Mouse (Mus musculus) C2C12 (cell line): ENCODE data around the gene Psmd2. TPM values are rescaled to one million over a fixed set of nuclear protein-coding genes. Genes with fewer than 3 reads are reported as not detected.
A peak's percentile ranks its signal among the peaks of the same experiment; 100 is the strongest.

ENCODE experiments used
- H3K27me3 ChIP-seq: one replicate; pipeline ENCODE4 v1.6.1; 2011; ENCODE audit not compliant: control insufficient read depth, insufficient read depth, insufficient read length
- H3K36me3 ChIP-seq: one replicate; pipeline ENCODE4 v1.6.1; 2011; ENCODE audit not compliant: control insufficient read depth, insufficient read depth
- H3K4me3 ChIP-seq: one replicate; pipeline ENCODE4 v1.5.1; 2011; ENCODE audit warnings: mild to moderate bottlenecking, control low read depth; ENCODE audit not compliant: poor library complexity, insufficient read depth, severe bottlenecking
- H3K79me2 ChIP-seq: one replicate; pipeline ENCODE4 v1.6.1; 2011; ENCODE audit not compliant: control insufficient read depth, insufficient read depth
- H3K79me3 ChIP-seq: one replicate; pipeline ENCODE4 v1.6.1; 2011; ENCODE audit warnings: low read depth, control low read depth
- H3ac ChIP-seq: one replicate; pipeline ENCODE3; 2011; ENCODE audit warnings: low read depth; ENCODE audit not compliant: control insufficient read depth, insufficient read length
- CEBPB ChIP-seq: IDR thresholded peaks from one replicate; pipeline ENCODE4 v1.6.1; 2011; ENCODE audit warnings: low read depth, mild to moderate bottlenecking, control low read depth, moderate library complexity
- CTCF ChIP-seq: IDR thresholded peaks from one replicate; pipeline ENCODE4 v1.5.1; 2011; ENCODE audit not compliant: control insufficient read depth, insufficient read depth, insufficient read length
- FOSL1 ChIP-seq: IDR thresholded peaks from one replicate; pipeline ENCODE4 v1.8.0; 2011; ENCODE audit warnings: mild to moderate bottlenecking, low read length; ENCODE audit not compliant: poor library complexity, insufficient read depth, severe bottlenecking
- MAX ChIP-seq: IDR thresholded peaks from one replicate; pipeline ENCODE4 v1.6.1; 2011; ENCODE audit warnings: mild to moderate bottlenecking, control low read depth
- MYOD1 ChIP-seq: IDR thresholded peaks from one replicate; pipeline ENCODE4 v1.6.1; 2011; ENCODE audit warnings: low read depth; ENCODE audit not compliant: control insufficient read depth, insufficient read length
- MYOG ChIP-seq: IDR thresholded peaks from one replicate; pipeline ENCODE4 v1.6.1; 2011; ENCODE audit not compliant: control insufficient read depth, insufficient read length; ENCODE audit errors: extremely low read depth
- USF1 ChIP-seq: IDR thresholded peaks from one replicate; pipeline ENCODE4 v1.6.1; 2011; ENCODE audit warnings: low read depth, mild to moderate bottlenecking, control low read depth, moderate library complexity
- microRNA-seq: library from miRNA; unstranded; fragments of <30 nt; microRNA quantifications from one replicate; pipeline ENCODE4, GENCODE M21; 2019; ENCODE audit warnings: borderline microRNAs expressed
- polyA plus RNA-seq: library from polyadenylated mRNA; unstranded; fragments of >200 nt; fragmentation: generic; extraction: Trizol; gene quantifications from one replicate; pipeline ENCODE4 v1.2.1, GENCODE M21; 2012; ENCODE audit warnings: missing spikeins

Gene Psmd2
- polyA plus RNA-seq, 1 experiment = 297 TPM

- Histone ChIP-seq H3K79me2 (no peaks in the 10 kb centered on the region), H3K36me3 (no peaks in the 10 kb centered on the region), H3K79me3 (no peaks in the 10 kb centered on the region), H3K27me3 (no peaks in the 10 kb centered on the region), H3K4me3 (no peak overlapping the region), H3ac (no peak overlapping the region)
- TF ChIP-seq USF1 = no peak
- no peak for TF ChIP-seq CTCF
- TF ChIP-seq MYOG = no peak
- no peak for TF ChIP-seq FOSL1
- TF ChIP-seq MYOD1 = no peak
- TF ChIP-seq CEBPB = no peak
- no peak for TF ChIP-seq MAX
These were observed 56.9 kb downstream of the Psmd2 start for GRCm38 (mm10) chr16:20708220-20708938.

GRCm38 (mm10) chr16:20708939-20709734 lies 57.7 kb downstream of the Psmd2 start:
- Histone ChIP-seq H3K27me3 (no peaks in the 10 kb centered on the region), H3K79me2 (no peaks in the 10 kb centered on the region), H3ac (no peak overlapping the region), H3K36me3 (no peaks in the 10 kb centered on the region), H3K79me3 (no peaks in the 10 kb centered on the region), H3K4me3 (no peak overlapping the region)
- TF ChIP-seq MYOG (no peak), CTCF (peak; percentile 21)

GRCm38 (mm10) chr16:20710370-20710769 lies 58.9 kb downstream of the Psmd2 start:
- Histone ChIP-seq H3K79me3 (no peaks in the 10 kb centered on the region), H3K4me3 (no peak overlapping the region), H3ac (no peak overlapping the region), H3K27me3 (no peaks in the 10 kb centered on the region), H3K79me2 (no peaks in the 10 kb centered on the region), H3K36me3 (no peaks in the 10 kb centered on the region)
- no peak for TF ChIP-seq USF1
- no peak for TF ChIP-seq CEBPB
- TF ChIP-seq MYOD1 = no peak
- TF ChIP-seq MYOG = no peak
- no peak for TF ChIP-seq CTCF
- TF ChIP-seq FOSL1 = no peak
- no peak for TF ChIP-seq MAX

- TF ChIP-seq MYOG = no peak
- TF ChIP-seq FOSL1 = no peak
- no peak for TF ChIP-seq CTCF
- no peak for TF ChIP-seq MAX
- TF ChIP-seq MYOD1 = no peak
- no peak for TF ChIP-seq USF1
- TF ChIP-seq CEBPB = no peak
These were observed 59.4 kb downstream of the Psmd2 start for GRCm38 (mm10) chr16:20710810-20711209.

GRCm38 (mm10) chr16:20712190-20712589 lies 60.7 kb downstream of the Psmd2 start:
- Histone ChIP-seq H3ac (no peak overlapping the region), H3K79me3 (no peaks in the 10 kb centered on the region), H3K36me3 (no peaks in the 10 kb centered on the region), H3K4me3 (no peak overlapping the region), H3K27me3 (no peaks in the 10 kb centered on the region), H3K79me2 (no peaks in the 10 kb centered on the region)
- TF ChIP-seq CEBPB (no peak), FOSL1 (no peak), CTCF (no peak), MYOG (no peak), USF1 (no peak), MYOD1 (no peak), MAX (no peak)

More at GRCm38 (mm10) chr16:20710810-20711209, 59.4 kb downstream of the Psmd2 start:
- H3K79me3 ChIP-seq = no peaks in the 10 kb centered on the region
- no peak overlapping the region for H3K4me3 ChIP-seq
- no peak overlapping the region for H3ac ChIP-seq
- H3K79me2 ChIP-seq = no peaks in the 10 kb centered on the region
- H3K27me3 ChIP-seq = no peaks in the 10 kb centered on the region
- no peaks in the 10 kb centered on the region for H3K36me3 ChIP-seq

- H3K36me3 ChIP-seq = no peaks in the 10 kb centered on the region
- TF ChIP-seq MAX (no peak), FOSL1 (no peak)
- no peaks in the 10 kb centered on the region for H3K27me3 ChIP-seq
- no peak overlapping the region for H3ac ChIP-seq
- no peaks in the 10 kb centered on the region for H3K79me3 ChIP-seq
- peaks cover under 1% of the 10 kb centered on the region for H3K79me2 ChIP-seq
- H3K4me3 ChIP-seq = no peak overlapping the region
These were observed 61.4 kb downstream of the Psmd2 start for GRCm38 (mm10) chr16:20712889-20713288.

Small RNA genes lying within 50 kb of the gene (microRNA-seq; reads per million reads assigned to microRNA genes)
- not detected for gene Mir1224

Other genes starting within 250 kb of the Psmd2 start
- gene Abcc5, start 225.3 kb upstream of the Psmd2 start, polyA plus RNA-seq = 25.8 TPM
- 108 TPM for gene Eif2b5, start 152.8 kb upstream of the Psmd2 start, polyA plus RNA-seq
- gene Dvl3, start 134.7 kb upstream of the Psmd2 start, polyA plus RNA-seq = 15.8 TPM
- gene Ap2m1, start 116.2 kb upstream of the Psmd2 start, polyA plus RNA-seq = 556 TPM
- 37.1 TPM for gene Abcf3, start 103.1 kb upstream of the Psmd2 start, polyA plus RNA-seq
- gene Vwa5b2, start 62.2 kb upstream of the Psmd2 start, polyA plus RNA-seq = 0.11 TPM
- gene Eef1akmt4, start 40.1 kb upstream of the Psmd2 start, polyA plus RNA-seq = 32.5 TPM
- not detected for gene Gm49333, start 40.0 kb upstream of the Psmd2 start, polyA plus RNA-seq
- gene Alg3, start 39.9 kb upstream of the Psmd2 start, polyA plus RNA-seq = 35.4 TPM
- 6.7 TPM for gene Camk2n2, start 30.4 kb upstream of the Psmd2 start, polyA plus RNA-seq
- gene Ece2, start 21.8 kb upstream of the Psmd2 start, polyA plus RNA-seq = 5.0 TPM
- 342 TPM for gene Eif4g1, start 16.7 kb downstream of the Psmd2 start, polyA plus RNA-seq
- 0.05 TPM for gene Fam131a, start 41.6 kb downstream of the Psmd2 start, polyA plus RNA-seq
- gene Polr2h, start 66.0 kb downstream of the Psmd2 start, polyA plus RNA-seq = 104 TPM
- gene Clcn2, start 66.1 kb downstream of the Psmd2 start, polyA plus RNA-seq = 5.8 TPM
- 0.63 TPM for gene Chrd, start 81.5 kb downstream of the Psmd2 start, polyA plus RNA-seq
- gene Thpo, start 82.9 kb downstream of the Psmd2 start, polyA plus RNA-seq = 0.15 TPM